Mouse (Mus musculus) limb, embryonic 11.5 days (tissue): Measurements from ENCODE around the gene Ocln. TPM values are rescaled to one million over a fixed set of nuclear protein-coding genes. Genes with fewer than 3 reads are reported as not detected.
A peak's percentile ranks its signal among the peaks of the same experiment; 100 is the strongest.

Experiments used
- ATAC-seq: fragments of 200-750 bp; cut with Nextera tagmentation; 2 replicates; pipeline ENCODE4 v1.8.0; 2017; ENCODE audit warnings: low read depth; ENCODE audit not compliant: insufficient number of reproducible peaks, low FRiP score, low TSS enrichment
- DNase-seq: peaks from one replicate; pipeline ENCODE4 v3.0.0-alpha.2; 2015; ENCODE audit warnings: low spot score
- H3K27ac ChIP-seq: fragments of 300-500 bp; sonication (generic); replicated peaks from 2 replicates; pipeline ENCODE4 v1.5.1; 2014; ENCODE audit warnings: low read depth, mild to moderate bottlenecking, low read length
- H3K27me3 ChIP-seq: fragments of 300-500 bp; sonication (generic); 2 replicates; pipeline ENCODE4 v1.6.1; 2014; ENCODE audit warnings: mild to moderate bottlenecking, low read length, mixed read lengths; ENCODE audit not compliant: control insufficient read depth, insufficient read depth
- H3K36me3 ChIP-seq: fragments of 300-500 bp; sonication (generic); 2 replicates; pipeline ENCODE4 v1.6.1; 2014; ENCODE audit warnings: mild to moderate bottlenecking, low read length, moderate library complexity, mixed read lengths; ENCODE audit not compliant: control insufficient read depth, insufficient read depth
- H3K4me1 ChIP-seq: fragments of 300-500 bp; sonication (generic); 2 replicates; pipeline ENCODE4 v1.6.1; 2014; ENCODE audit warnings: low read length, mixed read lengths; ENCODE audit not compliant: control insufficient read depth, insufficient read depth
- H3K4me2 ChIP-seq: fragments of 300-500 bp; sonication (generic); 2 replicates; pipeline ENCODE4 v1.6.1; 2014; ENCODE audit warnings: low read depth, mild to moderate bottlenecking, moderate library complexity; ENCODE audit not compliant: severe bottlenecking
- H3K4me3 ChIP-seq: fragments of 300-500 bp; sonication (generic); 2 replicates; pipeline ENCODE4 v1.5.1; 2014; ENCODE audit warnings: low read depth, low read length
- H3K9ac ChIP-seq: fragments of 300-500 bp; sonication (generic); 2 replicates; pipeline ENCODE4 v1.6.1; 2014; ENCODE audit warnings: mild to moderate bottlenecking, low read length
- H3K9me3 ChIP-seq: fragments of 300-500 bp; sonication (generic); 2 replicates; pipeline ENCODE4 v1.6.1; 2016; ENCODE audit warnings: low read length; ENCODE audit not compliant: control insufficient read depth
- WGBS: fragments of 180-500 bp; shearing (Covaris S2); extraction: QIAGEN DNeasy Blood & Tissue Kit; methylation state at CpG from one replicate; pipeline ENCODE4 v1.1.7; 2014; 5-methylcytosine and 5-hydroxymethylcytosine counted together
- polyA plus RNA-seq: library from polyadenylated mRNA; unstranded; fragments of >200 nt; fragmentation: Nextera tagmentation; extraction: Ambion mirVana; gene quantifications from 2 replicates; pipeline ENCODE4 v1.2.1, GENCODE M21; 2014

Ocln gene
- polyA plus RNA-seq, 1 experiment from 2014 or later = 2.0 TPM

DNA sequence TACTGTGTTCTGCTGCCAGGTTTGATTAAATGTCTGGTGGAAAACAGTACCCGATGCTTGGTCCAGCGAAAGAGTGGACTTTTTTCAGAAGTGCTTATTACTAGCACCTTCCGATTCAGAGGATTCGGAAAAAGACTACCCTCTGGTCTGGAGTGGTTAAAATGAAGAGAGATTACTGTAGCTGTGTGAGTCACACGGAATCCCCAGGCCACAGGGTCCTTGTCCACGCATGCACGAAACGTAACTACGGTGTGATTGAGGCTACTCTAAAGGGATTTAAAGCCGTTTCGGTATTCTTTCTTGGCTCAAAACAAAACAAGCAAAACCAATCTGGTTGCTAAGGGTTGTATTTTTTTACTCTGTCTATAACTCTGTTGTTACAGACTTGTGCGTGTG, 522 bp upstream of the Ocln start:
- Histone ChIP-seq H3K4me2 (peak overlapping the region; percentile 93), H3K27ac (no peak overlapping the region), H3K36me3 (no peaks in the 10 kb centered on the region), H3K9me3 (no peaks in the 10 kb centered on the region), H3K27me3 (peaks cover 34% of the 10 kb centered on the region), H3K4me3 (peak overlapping the region; percentile 43), H3K4me1 (peaks cover 5% of the 10 kb centered on the region; the same call in 1 of the 2 replicates), H3K9ac (no peak overlapping the region)
- no peak for ATAC-seq
- DNase-seq = no peak
- 6% methylated on average over 12 of the region's 12 CpGs for WGBS

DNA sequence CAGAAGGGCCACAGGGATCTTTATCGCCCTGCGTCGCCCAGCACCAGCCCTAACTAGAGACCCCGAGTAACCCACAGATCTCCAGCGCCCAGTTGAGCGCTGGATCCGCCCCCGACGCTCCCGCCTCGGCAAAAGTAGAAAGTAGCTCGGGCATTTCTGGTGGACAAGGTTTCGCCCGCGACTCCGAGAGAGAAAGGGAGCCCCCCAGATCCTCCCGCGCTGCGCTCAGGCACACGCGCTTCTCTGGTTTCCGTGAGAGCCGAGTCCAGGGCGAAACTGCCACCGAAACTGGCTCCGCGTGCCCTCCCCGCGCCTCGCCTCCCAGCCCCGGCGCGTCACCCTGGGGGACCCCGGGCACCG, 529 bp downstream of the Ocln start:
- DNase-seq = peak; percentile 58
- H3K27me3 ChIP-seq = peaks cover 34% of the 10 kb centered on the region
- peak; percentile 60; the same call in 1 of the 2 replicates for ATAC-seq

DNA sequence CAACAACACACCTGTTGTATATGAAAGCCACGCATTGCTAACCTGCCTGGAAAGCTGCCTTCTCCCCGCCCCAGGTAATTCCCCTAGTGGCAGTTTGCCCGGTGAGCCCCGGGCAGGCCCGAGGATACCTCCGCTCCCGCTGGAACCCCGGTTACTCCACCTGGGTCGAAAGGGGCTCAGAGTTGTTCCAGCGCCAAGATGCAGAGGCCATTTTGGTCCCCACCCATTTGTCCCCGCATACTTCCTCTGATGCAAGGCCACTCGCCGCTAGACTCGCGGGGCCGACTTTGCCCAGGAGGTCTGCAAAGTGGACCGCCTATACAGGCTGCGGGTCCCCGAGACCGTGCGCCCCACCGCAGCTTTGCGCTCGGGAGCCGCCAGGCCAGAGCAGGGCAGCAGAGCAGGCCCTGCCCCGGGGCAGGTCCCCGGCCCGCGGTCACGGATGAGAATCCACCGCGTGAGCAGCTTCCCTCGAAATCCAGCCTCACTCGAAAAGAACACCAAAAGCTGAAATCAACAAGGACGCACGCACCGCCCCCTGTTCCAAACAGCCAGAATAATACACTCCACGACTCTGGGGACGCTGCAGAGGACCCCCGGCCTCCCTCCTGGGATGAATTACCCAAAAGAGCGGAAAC, 1.0 kb downstream of the Ocln start:
- DNase-seq (peak; percentile 54), ATAC-seq (no peak)
- no peaks in the 10 kb centered on the region for H3K9me3 ChIP-seq
- H3K27me3 ChIP-seq = peaks cover 34% of the 10 kb centered on the region
- H3K4me2 ChIP-seq = peak overlapping the region; percentile 93
- H3K9ac ChIP-seq = peak overlapping the region; percentile 27; the same call in 1 of the 2 replicates
- H3K4me3 ChIP-seq = peak overlapping the region; percentile 43
- H3K27ac ChIP-seq = no peak overlapping the region
- no peaks in the 10 kb centered on the region for H3K36me3 ChIP-seq
- H3K4me1 ChIP-seq = peaks cover 5% of the 10 kb centered on the region; the same call in 1 of the 2 replicates
- WGBS = under 1% methylated on average over 41 of the region's 41 CpGs

More for the DNA sequence above, 529 bp downstream of the Ocln start:
- H3K9ac ChIP-seq = peak overlapping the region; percentile 27; the same call in 1 of the 2 replicates
- WGBS = under 1% methylated on average over 31 of the region's 35 CpGs
- H3K9me3 ChIP-seq = no peaks in the 10 kb centered on the region
- peak overlapping the region; percentile 43 for H3K4me3 ChIP-seq
- peaks cover 5% of the 10 kb centered on the region; the same call in 1 of the 2 replicates for H3K4me1 ChIP-seq
- no peak overlapping the region for H3K27ac ChIP-seq
- H3K4me2 ChIP-seq = peak overlapping the region; percentile 93
- H3K36me3 ChIP-seq = no peaks in the 10 kb centered on the region

DNA sequence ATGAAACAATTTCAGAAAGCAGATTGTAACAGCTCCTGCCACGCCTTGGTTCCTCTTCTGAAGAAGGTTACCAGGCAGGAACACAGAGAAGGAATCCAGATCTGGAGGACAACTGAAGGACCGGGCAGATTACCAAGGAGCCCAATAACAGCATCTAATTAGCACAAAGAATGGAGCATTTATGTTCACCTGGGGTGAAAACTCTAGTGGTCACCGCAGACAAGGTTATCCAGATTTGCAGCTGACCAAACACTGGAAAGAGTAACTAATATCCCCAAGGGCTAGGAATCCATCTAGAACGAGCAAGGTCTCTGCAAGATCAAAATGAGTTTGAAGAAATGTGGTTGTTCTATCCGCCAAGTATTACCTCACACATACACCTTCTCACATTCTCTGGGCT, 5.2 kb downstream of the Ocln start:
- Histone ChIP-seq H3K4me3 (no peak overlapping the region), H3K4me1 (peaks cover 2% of the 10 kb centered on the region; the same call in 1 of the 2 replicates), H3K9ac (no peak overlapping the region), H3K9me3 (no peaks in the 10 kb centered on the region), H3K36me3 (no peaks in the 10 kb centered on the region), H3K27ac (no peak overlapping the region), H3K4me2 (no peak overlapping the region), H3K27me3 (peaks cover 23% of the 10 kb centered on the region)
- WGBS = 86% methylated on average over 5 of the region's 5 CpGs
- DNase-seq (no peak), ATAC-seq (no peak)

DNA sequence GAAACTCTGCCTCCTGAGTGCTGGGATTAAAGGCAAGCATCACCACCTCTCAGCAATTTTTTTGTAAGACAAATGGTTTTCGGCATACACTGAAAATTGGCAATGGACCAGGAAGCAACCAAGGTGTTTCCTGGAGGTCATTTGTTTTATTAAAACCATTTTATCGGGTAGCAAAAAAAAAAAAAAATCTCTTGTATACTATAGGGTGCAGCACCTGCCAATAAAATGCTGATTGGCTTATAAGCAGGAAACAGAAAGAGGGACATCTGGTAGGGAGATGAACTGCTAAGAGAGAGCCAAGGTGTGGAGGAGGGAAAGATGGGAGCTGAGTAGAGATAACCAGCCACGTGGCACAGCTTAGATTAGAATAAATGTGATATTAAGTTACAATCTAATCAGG, 7.0 kb downstream of the Ocln start:
- WGBS = 83% methylated on average over 3 of the region's 3 CpGs
- Histone ChIP-seq H3K4me2 (no peak overlapping the region), H3K27ac (no peak overlapping the region), H3K9me3 (no peaks in the 10 kb centered on the region), H3K27me3 (peaks cover 5% of the 10 kb centered on the region), H3K9ac (no peak overlapping the region), H3K4me3 (no peak overlapping the region), H3K4me1 (no peaks in the 10 kb centered on the region), H3K36me3 (no peaks in the 10 kb centered on the region)
- no peak for DNase-seq
- ATAC-seq = no peak

DNA sequence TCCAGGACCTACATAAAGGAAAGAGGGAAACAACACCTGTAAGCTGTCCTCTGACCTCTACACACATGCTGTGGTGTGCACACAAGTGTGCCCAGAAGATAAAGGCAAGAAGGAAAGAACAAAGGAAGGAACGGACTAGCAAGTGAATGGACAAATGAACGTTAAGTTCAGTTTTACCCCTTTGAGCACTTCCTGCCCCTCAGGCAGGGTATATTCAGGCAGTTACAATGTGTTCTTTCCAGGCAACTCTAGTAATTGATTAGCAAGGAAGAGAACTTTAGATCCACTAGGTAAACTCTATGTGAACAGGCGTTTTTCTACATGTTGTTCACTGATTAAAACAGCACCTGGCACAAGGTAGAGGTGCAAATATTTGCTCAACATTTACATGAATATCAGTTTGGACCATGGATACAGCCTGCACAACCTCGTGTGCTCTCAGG, 8.3 kb downstream of the Ocln start:
- Histone ChIP-seq H3K4me3 (no peak overlapping the region), H3K27ac (no peak overlapping the region), H3K9me3 (no peaks in the 10 kb centered on the region), H3K4me2 (no peak overlapping the region), H3K9ac (no peak overlapping the region), H3K27me3 (no peaks in the 10 kb centered on the region), H3K36me3 (no peaks in the 10 kb centered on the region), H3K4me1 (no peaks in the 10 kb centered on the region)
- 72% methylated on average over 4 of the region's 4 CpGs for WGBS
- no peak for DNase-seq
- ATAC-seq = no peak

DNA sequence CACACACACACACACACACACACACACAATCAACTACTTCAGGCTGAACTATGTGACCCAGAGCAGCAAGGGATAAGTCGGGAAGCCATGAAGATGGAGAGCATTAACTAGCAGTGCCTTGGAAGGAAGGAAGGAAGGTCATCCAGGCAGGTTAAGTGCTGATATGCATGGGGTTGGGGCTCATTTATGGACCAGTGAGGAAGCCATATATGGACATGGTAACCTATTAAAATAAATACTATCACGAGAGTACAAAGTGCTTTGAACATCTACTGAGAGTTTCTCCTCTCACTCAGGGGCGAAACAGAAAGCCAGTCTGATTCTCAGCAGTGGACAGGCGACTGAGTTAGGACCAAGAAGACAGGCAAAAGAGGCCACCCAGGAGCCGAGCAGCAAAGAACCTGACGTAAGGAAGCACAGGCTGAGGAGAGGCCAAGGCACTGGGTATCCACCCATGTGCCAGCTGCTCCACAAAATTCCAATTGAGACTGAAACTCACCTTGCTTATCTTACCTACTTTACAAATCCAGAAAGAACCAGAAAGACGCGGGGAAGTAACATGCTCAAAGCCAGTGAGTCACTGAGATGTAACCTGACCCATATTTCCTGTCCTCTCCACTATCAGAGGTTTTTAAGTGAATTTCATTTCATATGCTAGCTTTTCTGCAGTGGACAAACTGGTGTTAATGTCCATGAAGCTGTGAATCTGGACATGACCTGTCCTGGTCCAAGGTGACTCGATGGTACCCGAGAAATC, 9.3 kb downstream of the Ocln start:
- Histone ChIP-seq H3K4me1 (no peaks in the 10 kb centered on the region), H3K4me2 (no peak overlapping the region), H3K4me3 (no peak overlapping the region), H3K9ac (no peak overlapping the region), H3K36me3 (no peaks in the 10 kb centered on the region), H3K27me3 (no peaks in the 10 kb centered on the region), H3K9me3 (no peaks in the 10 kb centered on the region), H3K27ac (no peak overlapping the region)
- WGBS = 79% methylated on average over 10 of the region's 10 CpGs
- no peak for ATAC-seq
- no peak for DNase-seq

DNA sequence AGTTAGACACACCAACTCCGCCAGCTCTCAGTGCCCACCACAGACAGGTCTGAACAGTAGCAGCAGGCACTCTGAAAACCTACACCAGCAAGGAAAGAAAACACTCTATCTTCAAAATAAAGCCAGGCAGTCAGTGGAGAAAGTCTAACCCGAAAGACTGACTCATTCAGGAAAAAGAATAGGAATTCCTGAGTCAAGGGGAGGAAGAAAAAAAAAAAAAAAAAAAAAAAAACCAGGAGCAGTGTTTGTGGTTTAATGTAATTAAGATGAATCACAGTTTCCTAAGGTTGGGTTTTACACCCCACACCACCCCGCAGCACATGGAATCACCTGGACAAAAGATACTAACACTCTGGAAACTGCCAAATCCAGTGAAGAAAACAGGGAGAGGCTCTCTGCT, 16.4 kb downstream of the Ocln start:
- WGBS = 83% methylated on average over 3 of the region's 3 CpGs
- DNase-seq (no peak), ATAC-seq (no peak)
- Histone ChIP-seq H3K27me3 (no peaks in the 10 kb centered on the region), H3K9ac (no peak overlapping the region), H3K4me2 (no peak overlapping the region), H3K4me3 (no peak overlapping the region), H3K4me1 (no peaks in the 10 kb centered on the region), H3K36me3 (no peaks in the 10 kb centered on the region), H3K27ac (no peak overlapping the region), H3K9me3 (no peaks in the 10 kb centered on the region)
